Mouse (Mus musculus) neutrophil, adult 5-6 weeks (primary cell): ENCODE measurements around the gene Ldlr. TPM values are rescaled to one million over a fixed set of nuclear protein-coding genes. Genes with fewer than 3 reads are reported as not detected.
A peak's percentile ranks its signal among the peaks of the same experiment; 100 is the strongest.
"Not testable (repeated sequence)": the region's sequence is repeated elsewhere in the genome, so short reads cannot be mapped to it uniquely, and the experiment has no call there.

Experiments used
- ATAC-seq: fragments of 151-379, 151-347 bp; 2 replicates; pipeline ENCODE4 v1.8.0; 2017; ENCODE audit warnings: mild to moderate bottlenecking, moderate TSS enrichment; ENCODE audit not compliant: insufficient number of reproducible peaks, poor library complexity, low FRiP score, severe bottlenecking; ENCODE audit errors: extremely low read depth
- total RNA-seq: library from RNA; stranded (forward); fragments of 200-1000 nt; gene quantifications from 2 replicates; pipeline ENCODE4 v1.2.3, GENCODE M21; 2017

Ldlr gene
- total RNA-seq, 1 experiment from 2014 or later = 10.0 TPM

- ATAC-seq = no peak
Observed at GRCm38 (mm10) chr9:21750370-21750769, 27.1 kb downstream of the Ldlr start.

DNA sequence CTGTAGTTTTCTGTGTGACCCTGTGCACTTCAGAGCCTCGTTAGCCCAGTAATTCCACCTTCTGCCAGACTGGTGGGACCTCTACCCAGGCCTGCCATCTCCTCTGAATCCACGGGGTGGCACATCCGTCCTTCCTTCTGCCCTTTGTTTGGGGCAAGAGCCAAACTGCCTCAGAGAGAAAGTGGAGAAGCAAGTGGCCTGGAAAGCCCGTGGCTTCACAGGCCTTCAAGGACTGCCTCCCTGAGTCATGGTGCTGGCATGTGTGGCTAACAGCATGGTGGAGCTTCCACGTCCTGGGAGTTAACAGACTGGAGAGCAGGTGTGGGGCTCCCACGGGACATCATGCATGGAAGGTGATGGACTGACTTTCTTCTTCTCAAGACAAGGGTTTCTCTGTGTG lies 28.1 kb downstream of the Ldlr start:
- no peak for ATAC-seq

DNA sequence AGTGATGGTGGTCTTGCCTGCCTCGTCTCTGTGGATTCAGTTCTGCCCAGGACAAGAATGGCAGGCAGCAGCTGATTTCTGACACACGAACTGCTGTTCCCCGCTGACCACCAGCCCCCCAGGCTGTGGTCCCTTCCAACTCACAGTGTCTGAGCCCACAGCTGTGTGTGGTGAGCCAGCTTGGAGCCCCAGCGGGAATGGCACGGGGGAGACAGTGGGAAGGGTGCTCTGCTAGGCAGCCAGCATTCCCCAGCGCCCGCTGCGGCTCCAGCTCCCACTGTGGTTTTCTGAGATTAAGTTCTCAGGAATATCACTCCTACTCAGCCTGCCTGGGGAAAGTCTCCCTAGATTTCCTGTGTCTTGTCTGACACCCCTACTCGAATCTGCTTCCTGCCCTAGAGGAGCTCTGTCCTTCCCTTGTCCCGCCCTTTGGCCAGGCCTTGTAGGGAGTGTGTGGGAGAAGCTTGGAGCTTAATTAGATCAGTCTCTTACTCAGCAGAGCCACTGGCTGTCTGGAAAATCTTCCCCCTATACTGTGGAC lies 29.0 kb downstream of the Ldlr start:
- no peak for ATAC-seq

DNA sequence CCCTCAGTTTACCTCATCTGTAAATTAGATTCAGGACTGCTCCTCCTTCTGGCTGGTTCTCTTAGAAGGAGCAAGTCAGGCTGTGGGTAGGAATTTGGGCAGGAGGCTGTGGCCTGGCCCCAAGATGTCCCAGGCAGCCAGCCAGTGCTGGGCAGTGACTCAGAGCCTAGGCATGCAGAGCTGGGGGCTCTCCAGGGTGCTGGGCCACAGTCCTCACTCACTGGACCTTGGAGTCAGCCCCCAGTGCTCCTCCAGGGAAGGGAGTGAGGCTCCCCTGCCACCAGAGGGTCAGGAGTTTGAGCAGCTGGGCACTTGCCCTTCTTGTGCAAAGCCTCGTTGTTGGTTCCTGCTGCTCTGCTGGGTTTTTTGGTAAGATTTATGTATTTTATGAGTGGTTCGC lies 30.7 kb downstream of the Ldlr start:
- ATAC-seq = no peak

DNA sequence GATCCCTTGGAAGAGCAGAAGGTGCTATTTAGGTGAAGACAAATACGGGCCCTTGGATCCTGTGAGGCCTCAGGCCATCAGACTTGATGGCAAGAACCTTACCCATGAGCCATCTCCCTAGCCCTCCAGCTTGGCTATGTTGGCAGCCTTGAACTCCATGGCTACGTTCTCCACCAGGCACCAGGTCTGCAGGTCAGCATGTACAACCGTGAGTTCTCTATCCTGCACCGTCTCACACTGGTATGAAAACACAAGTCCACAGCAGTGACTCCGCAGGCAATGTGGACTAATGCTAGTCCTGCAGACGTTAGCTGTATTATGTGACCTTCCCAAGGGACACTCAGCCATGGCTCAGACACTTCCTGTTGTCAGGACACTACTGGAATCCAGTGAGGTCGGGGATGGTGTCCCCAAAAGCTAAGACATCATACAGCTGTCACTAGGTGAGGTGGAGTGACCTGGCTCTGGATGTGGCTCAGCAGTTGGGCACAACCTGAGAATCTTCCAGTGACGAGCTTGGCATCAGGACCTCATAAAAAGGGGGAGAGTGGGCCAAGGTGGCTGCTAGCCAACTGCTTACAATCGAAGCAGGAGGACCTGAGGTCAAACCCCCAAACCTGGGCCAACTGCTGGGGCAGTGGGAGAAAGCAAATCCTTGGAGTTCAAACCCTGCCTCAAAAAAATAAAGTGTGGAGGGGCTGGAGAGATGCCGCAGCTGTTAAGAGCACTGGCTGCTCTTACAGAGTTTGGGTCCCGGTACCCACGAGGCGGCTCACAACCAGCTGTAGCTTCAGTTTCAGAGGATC lies 31.4 kb downstream of the Ldlr start:
- ATAC-seq = no peak

DNA sequence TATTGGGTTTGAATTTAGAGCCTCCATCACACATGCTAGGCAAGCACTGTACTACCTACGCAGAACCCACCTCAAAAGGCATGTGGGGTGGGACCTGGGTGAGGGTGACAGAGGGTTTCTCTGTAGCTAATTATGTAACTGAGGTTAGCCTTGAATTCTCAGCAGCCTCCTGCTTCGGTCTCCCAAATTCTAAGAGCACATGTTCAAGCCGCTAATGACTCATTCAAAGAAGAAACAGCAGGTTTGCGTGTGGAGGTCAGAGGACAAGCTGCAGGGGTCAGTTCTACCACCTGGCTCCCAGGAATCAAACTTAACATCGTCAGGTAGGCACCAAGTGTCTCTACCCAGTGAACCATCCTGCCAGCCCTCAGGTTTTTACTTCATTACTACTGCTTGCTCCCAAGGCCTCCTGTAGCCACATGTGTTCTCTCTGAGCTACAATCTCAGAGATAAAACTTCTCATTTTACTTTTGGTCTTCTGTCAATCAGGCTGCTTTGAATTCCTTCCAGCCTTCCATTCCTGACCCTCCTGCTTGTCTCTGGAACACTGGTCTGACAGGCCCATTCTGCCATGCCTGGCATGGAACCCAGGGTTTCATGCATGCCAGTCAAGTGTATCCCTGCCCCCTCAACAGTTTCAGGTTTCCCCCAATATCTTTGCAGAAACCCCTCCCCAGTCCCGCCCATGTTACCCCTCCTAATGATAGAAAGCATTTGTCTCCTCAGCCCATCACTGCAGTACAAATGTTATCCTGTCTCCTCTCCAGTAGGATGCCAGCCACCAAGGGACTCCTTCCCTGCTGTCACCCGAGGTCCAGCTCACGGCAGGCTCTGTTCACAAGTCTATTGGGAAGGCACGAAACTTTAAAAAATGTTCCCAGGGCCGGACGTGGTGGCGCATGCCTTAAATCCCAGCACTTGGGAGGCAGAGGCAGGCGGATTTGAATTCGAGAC lies 35.6 kb downstream of the Ldlr start:
- ATAC-seq = no peak

DNA sequence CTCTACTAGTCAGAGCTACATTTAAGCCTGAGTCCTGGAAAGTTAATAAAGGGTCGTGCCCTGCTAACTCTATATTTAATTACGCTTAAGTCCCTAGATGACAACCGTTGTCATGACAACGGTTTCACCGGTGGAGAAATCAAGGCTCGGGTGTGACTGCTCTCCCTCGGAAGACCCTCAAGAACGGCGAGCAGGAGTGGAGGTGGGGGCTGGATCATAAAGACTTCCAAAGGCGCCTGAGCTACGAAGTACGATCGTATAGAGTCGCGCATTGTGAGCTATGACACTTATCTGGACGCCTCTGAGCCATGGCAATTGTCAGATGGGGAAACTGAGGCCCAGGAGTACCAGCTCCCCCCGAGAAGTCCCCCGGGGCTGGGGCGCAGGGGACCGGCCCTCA lies 36.4 kb downstream of the Ldlr start:
- ATAC-seq = no peak

DNA sequence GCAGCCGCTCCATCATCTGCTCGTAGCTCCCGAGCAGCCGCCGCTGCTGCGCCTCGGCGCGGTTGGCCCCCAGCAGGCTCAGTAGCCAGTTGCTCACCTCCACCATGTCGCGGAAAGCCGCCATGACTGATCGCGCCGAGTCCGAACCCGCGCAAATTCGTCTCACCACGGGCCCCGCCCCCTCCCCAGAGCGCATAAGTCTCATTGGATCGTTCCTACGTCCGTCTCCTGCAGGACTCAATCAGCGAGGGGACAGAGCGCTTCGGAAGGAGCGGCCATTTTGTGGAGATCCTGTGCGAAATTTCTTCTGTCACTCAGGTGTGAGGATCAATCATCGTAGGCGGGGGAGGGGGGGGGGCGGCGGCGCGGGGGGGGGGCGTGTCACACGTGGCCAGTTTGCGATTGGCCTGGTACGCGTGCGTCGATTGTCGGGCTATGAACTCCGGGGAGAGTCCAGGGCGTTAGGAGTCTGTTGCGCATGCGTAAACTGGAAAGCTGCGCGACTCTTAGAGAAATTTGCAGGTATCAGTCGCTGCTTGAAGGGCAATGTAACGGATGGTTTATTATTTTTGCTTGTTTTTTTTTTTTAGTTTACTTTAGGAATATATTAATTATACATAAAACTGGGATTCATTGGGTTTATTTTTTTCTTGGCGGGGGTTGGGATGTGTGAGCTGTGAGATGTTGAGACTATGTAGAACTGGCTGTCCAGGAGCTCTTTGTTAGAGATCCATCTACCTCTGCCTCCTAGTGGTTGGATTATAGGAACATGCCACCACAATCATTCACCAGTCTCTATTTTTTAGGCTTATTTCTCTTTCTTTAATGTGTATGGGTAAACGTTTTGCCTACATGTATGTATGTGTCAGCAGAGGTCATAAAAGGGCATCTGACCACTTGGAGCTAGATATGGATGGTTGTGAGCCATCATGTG lies 37.1 kb downstream of the Ldlr start, which contains the start of gene Spc24:
Spc24 (minus strand) TSS at position 149 of the 934 bp plus-strand sequence.
- ATAC-seq = peak; percentile 97

DNA sequence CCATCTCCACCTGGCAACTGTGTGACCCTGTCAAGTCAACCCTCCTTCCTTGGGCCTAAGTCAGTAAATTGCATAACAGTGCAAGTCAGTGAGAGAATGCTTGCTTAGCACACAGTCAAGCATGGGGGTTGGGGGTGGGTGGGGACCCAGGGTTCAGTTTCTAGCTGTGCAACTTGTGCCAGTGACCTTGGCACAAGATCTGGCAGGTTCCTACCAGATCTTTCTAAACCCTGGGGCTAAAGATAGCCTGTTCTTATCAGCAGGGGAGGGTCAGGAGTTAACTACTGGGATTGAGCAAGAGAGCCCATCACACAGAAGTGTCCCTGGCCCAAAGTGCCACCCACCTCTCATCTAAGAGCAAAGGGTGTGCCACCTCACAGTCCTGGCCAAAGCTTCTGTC lies 38.9 kb downstream of the Ldlr start:
- ATAC-seq = no peak

DNA sequence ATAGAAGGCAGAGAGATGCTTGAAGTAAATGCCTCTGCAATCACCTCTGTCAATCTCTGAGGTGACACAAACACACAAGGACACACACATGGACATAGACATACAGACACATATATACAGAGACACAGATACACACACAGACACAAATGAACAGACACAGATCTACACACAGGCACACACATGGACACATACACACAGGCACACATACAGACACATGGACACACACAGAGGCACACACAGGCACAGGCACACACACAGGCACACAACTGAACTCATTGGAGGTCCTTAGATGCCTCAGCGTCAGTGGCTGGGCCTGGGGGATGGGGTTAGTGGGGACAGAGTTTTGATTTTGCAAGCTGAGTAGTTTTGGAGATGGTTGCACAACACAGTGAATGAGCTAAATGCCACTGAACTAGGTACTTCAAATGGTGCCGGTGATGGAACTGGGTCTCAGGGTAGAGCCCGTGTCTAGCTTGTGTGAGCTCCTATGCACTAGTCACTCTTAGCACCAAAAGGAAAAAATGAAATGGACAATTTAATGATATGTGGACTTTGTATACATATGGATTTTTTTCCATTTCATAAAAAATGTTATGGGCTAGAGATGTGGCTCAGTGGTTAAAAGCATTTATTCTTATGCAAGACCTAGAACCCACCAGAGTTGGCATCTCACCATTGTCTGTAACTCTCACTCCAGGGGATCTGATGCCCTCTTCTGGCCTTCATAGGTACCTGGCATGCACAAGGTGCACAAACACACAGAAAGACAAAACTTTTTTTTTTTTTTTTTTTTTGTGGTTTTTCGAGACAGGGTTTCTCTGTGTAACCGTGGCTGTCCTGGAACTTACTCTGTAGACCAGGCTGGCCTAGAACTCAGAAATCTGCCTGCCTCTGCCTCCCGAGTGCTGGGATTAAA lies 41.1 kb downstream of the Ldlr start:
- no peak for ATAC-seq

- no peak for ATAC-seq
Observed at GRCm38 (mm10) chr9:21767896-21768295, 44.6 kb downstream of the Ldlr start.

GRCm38 (mm10) chr9:21768511-21769411 lies 45.5 kb downstream of the Ldlr start:
- ATAC-seq = no peak

GRCm38 (mm10) chr9:21769558-21770183 lies 46.4 kb downstream of the Ldlr start:
- no peak for ATAC-seq

- not testable (repeated sequence) for ATAC-seq
Observed at GRCm38 (mm10) chr9:21773396-21773795, 50.1 kb downstream of the Ldlr start.

GRCm38 (mm10) chr9:21774353-21774752 lies 51.1 kb downstream of the Ldlr start:
- ATAC-seq = no peak

DNA sequence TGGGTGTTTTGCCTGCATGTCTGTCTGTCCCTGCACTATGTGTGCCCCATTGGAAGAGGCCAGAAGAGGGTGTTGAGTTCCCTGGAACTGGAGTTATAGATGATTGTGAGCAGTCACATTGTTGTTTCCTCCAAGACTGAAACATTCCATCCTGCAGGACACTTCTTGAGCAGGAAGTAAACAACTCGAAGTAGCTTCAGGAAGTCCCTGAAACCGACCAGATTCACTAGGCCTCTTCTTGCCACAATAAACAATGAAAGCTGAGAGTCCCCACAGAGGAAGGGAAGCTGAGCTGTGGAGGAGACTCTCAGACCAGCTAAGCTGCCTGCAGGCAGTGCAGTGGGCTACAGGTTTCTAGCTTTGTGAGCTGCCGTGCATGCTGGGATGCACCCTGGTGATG lies 54.4 kb downstream of the Ldlr start:
- ATAC-seq = no peak
